Mouse (Mus musculus): ENCODE measurements around the gene Mpp4.

DNA sequence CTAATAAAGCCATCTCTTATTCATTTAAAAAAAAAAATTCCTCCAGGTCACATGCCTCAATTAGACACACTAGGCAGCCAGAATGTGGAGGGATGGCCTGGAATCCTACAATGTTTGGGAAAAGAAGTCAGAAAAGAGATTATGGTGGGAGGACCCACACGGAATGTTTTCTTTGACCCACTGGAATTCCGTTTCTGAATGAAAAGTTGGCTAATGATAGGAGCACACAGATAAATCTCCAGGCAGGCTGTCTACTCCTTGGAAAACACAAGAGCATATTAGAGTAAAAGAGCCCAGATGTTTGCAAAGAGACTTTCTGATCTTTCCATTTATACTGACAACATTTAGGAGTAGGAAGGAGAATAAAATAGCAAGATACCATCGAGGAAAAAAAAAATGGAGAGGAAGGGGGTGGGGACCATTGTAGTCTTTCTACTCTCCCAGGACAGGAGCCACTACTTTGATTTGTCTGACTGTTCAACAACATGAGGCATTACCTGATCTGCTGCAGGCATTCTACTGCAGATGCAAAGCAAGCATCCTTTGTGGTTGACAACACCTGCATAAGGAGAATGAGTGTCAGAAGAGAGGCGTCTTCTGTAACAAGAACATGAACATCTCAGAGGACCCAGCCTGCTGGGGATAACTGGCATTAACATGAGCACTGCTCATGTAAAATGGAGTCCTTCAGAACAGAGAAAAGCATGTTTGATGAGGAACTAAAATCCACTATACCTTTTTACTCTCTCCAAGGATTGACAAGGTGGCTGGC lies 4.7 kb upstream of the Mpp4 start:
- TF ChIP-seq EP300 (IDR thresholded peaks at IDR 0.05; ENCODE audit: low read depth) (no peak), CTCF (IDR thresholded peaks at IDR 0.05; ENCODE audit: low read depth) (no peak)
